Mouse (Mus musculus) cerebellum, postnatal 25 days (tissue): ENCODE measurements around the gene Klk1b3.
"Not testable (repeated sequence)": the region's sequence is repeated elsewhere in the genome, so short reads cannot be mapped to it uniquely, and the experiment has no call there.

Experiments
- DNase-seq, 2 experiments: peaks; one replicate each; pipeline ENCODE4 v3.0.0; 2021; ENCODE audit warnings: mixed read lengths in 2 of 2

Gene Klk1b3

DNA sequence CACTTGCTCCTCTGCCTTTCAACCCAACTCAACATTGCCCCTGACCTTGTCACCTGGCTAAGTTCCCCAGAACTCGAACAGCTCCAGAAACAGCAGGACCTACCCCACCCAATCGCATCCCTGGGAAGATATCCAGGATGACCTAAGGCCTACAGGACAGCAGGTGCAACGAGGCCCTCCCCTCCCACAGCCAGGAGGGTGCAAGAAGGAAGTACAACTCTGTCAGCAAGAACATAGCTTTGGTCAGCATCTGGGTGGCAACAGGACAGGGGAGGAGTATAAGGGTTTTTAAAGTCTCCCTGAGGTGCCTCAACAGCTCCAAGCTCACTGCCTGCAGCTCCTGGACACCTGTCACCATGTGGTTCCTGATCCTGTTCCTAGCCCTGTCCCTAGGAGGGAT, at the start of gene Klk1b3:
Gene Klk1b3 (plus strand): TSS at position 301 of the 400 bp plus-strand sequence.
- no peak for DNase-seq

DNA sequence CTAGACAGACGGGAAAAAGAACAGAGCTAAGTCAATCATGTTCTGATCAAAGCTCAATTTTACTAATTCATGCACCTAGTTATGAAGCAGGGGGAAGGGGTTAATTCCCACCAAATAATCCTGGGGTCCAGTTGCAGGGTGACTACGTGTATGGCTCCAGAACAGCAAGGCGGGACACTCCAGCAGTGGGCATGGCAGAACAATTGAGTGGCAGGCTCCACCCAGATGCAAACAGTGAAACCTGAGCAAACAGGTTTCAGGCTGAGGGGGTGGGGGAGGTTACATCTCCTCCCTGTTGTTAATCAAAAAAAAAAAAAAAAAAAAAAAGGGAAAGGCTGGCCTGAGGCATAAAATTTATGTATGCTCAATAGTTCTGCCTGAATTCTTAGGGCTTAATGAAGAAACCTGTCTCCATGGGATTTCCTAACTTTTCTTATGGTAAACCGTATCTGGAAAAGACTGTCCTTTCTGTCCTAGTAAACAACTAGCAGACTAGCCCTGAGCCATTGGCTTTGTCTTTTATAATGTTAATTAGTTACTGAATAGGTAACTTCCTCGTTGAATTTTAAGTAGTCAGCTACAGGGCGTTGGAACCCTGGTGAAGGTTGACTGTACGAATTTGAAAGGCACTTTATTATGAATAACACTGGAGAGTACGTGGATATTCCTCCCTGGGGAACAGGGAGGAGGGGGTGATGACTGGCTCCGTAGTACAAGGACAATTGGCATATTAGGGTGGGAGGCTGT, 18.5 kb upstream of the Klk1b3 start:
- DNase-seq: no peak

DNA sequence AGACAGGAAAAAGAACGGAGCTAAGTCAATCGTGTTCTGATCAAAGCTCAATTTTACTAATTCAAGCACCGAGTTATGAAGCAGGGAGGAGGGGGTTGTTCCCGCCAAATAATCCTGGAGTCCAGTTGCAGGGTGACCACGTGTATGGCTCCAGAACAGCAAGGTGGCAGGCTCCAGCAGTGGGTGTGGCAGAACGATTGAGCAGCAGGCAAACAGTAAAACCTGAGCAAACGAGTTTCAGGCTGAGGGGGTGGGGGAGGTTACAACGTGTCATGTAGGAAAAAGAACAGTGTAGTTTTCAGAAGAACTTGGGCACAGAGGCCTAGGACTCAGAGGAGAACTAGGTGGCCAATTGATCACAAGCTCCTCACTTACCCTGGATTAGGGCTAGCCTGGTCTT, 11.5 kb upstream of the Klk1b3 start:
- DNase-seq: not testable (repeated sequence)

DNA sequence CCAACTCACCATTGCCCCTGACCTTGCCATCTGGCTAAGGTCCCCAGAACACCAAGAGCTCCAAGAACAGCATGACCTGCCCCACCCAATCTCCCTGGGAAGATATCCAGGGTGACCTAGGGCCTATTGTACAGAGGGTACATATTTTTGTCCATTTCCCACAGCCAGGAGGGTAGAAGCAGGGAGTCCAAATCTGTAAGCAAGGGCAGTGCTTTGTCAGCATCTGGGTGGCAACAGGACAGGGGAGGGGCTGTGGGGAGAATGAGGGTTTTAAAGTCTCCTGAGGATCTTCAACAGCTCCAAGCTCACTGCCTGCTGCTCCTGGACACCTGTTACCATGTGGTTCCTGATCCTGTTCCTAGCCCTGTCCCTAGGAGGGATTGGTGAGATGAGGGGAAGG, 10.1 kb upstream of the Klk1b3 start, which contains the start of gene Klk1b24:
Gene Klk1b24 (plus strand): TSS at position 301 of the 400 bp plus-strand sequence.
- DNase-seq: not testable (repeated sequence)

DNA sequence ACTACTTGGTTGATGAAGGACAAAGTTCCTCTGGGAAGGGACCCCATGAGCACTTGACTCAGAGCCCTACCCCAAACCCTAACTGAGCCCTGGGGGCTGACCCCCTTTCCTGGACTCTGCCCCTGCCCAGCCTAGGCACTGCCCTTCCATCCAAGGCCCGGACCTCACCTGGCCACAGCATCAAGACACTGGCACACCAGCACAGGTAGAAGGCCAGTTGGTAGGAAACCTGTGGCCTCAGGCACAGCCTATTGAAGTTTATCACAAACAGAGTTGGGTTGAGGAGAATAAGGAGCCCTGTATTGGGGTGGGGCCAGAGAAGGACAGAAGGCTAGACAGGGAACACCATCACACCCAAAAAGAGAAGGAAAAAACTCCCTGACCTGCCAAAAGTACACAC, 4.5 kb upstream of the Klk1b3 start:
- not testable (repeated sequence) for DNase-seq

DNA sequence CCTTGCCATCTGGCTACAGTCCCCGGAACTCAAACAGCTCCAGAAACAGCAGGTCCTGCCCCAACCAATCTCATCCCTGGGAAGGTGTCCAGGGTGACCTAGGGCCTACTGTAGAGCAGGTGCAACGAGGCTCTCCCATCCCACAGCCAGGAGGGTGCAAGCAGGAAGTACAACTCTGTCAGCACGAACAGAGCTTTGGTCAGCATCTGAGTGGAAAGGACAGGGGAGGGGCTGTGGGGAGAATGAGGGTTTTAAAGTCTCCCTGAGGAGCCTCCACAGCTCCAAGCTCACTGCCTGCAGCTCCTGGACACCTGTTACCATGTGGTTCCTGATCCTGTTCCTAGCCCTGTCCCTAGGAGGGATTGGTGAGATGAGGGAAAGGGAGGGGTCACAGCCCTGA, 9.1 kb downstream of the Klk1b3 start, which contains the start of gene Klk1b4:
Gene Klk1b4 (plus strand): TSS at position 301 of the 400 bp plus-strand sequence.
- DNase-seq: not testable (repeated sequence)

DNA sequence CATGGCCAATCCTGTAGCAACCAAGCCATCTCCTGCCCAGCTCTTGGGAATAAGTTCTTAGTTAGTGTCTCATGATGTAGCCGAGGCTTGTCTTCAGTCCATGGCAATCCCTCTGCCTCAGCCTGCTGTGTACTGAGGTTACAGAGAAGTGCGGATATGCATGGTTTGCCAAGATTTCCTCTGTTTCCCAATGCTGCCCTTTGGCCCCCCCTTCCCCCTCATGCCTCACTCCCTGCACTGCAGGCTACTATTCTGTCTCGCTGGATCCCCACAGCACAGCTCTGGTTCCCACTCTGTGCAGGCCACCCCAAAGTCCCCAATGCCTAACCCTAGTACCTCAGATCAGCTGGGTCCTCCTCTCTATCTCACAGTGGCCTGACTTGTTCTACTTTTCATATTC, 10.3 kb downstream of the Klk1b3 start:
- DNase-seq: no peak

DNA sequence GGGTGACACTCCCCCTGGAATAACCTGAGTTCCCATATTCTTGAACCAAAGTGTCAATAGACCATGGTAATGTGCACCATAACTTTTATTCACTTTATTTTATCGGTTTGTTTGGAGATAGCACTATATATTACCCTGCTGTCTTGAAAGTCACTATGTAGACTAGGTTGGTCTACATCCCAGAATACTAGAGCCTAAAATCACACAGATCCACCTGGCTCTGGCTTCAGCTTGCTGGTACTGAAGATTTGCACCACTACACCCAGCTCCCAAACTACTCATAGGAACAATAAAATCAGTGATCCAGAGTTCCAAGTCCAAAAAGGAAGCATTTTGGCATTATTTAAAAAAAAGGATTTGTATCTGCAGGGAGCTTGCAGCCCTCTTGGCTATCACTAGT, 17.7 kb downstream of the Klk1b3 start, which contains the start of gene Klk1b5:
Gene Klk1b5 (plus strand): TSS at position 301 of the 400 bp plus-strand sequence.
- DNase-seq: no peak

DNA sequence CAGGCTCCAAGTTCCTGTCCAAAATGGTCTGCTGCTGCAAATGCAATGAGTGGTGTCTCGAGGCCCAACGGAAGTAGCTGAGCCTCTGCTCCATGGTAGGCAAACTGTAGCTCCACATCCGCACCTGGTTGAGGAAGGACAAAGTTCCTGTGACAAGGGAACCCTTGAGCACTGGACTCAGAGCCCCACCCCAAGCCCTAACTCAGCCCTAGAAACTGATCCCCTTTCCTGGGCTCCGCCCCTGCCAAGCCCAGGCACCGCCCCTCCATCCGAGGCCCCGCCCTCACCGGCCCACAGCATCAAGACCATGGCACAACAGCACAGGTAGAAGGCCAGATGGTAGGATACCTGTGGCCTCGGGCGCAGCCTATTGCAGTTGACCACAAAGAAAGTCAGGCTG, 23.6 kb downstream of the Klk1b3 start:
- not testable (repeated sequence) for DNase-seq

DNA sequence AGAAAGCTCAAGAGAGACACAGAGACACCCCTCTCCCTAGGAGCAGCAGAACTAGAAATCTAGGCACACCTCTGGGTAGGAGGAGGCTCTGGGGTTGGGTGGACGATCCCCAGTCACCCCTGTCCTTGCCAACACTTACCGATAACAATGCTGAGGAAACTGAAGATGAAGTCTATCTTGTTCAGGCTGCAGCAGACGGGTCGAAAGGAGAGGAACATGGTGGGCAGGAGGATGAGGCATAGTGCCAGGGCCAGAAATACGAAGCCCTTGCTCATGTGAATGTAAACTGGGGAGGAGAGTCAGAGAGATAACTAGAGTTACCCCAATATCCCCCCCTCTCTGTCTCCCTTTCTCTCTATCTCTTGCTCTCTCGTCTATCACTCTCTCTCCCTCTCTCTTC, 24.3 kb downstream of the Klk1b3 start:
- DNase-seq: not testable (repeated sequence)

DNA sequence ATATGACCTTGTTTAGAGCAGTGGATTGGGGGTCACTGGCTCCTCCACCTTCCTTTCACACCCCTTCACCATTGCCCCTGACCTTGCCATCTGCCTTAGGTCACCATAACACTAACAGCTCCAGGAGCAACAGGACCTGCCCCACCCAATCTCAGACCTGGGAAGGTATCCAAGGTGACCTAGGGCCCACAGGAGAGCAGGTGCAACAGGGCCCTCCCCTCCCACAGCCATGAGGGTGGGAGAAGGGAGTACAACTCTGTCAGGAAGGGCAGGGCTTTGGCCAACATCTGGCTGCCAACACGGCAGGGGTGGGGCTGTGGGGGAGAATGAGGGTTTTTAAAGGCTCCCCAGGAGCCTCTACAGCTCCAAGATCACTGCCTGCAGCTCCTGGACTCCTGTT, 27.1 kb downstream of the Klk1b3 start, which contains the start of gene Klk1:
Gene Klk1 (plus strand): TSS at position 285 of the 400 bp plus-strand sequence.
- no peak for DNase-seq

DNA sequence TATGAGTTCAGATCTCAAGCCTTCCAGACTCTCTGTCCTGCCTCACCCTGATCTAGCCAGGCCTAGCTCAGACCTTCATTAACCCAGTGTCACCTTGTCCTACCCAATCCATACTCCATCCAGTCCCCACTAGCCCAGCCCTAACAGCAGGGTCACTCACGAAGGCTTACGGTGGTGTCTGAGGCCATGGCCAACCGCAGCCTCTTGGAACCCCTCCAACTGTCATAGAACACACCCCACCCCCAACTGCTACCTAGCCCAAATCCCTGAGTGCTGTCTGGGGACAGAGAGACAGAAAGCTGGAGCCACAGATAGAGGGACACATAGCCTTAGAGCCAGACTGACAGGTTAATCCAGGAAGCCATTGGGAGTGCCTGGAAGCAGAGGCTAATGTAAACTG, 37.9 kb downstream of the Klk1b3 start, which contains the start of gene Gm36864:
Gene Gm36864 (plus strand): TSS at position 269 of the 400 bp plus-strand sequence.
- no peak for DNase-seq

DNA sequence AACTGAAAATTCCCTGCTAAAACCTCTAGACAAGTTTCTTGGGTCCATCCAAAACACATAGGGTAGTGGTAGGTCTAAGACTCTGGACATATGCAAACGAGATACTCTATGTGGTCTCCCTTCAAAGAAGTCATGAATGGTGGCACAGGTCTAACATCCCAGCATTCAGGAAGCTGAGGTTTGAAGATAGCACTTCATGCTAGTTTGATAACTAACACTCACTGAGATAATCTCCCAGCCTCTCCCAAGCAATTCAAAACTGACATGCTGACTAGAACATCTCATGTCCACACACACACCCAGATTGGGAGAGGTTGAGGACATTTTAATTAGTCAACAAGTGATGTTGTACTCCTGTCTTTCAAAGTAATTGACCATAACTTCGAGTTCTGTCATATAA, 41.9 kb downstream of the Klk1b3 start:
- no peak for DNase-seq

DNA sequence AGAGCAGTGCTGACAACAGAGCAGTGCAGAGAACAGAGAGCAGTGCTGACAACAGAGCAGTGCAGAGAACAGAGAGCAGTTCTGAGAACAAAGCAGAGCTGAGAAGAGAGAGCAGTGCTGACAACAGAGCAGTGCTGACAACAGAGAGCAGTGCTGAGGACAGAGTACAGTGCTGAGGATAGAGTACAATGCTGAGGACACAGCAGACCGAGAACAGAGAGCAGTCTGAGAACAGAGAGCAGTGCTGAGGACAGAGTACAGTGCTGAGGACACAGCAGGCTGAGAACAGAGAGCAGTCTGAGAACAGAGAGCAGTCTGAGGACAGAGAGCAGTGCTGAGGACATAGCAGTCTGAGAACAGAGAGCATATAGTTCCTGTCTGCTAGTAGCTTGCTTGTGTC, 42.7 kb downstream of the Klk1b3 start:
- DNase-seq: no peak

DNA sequence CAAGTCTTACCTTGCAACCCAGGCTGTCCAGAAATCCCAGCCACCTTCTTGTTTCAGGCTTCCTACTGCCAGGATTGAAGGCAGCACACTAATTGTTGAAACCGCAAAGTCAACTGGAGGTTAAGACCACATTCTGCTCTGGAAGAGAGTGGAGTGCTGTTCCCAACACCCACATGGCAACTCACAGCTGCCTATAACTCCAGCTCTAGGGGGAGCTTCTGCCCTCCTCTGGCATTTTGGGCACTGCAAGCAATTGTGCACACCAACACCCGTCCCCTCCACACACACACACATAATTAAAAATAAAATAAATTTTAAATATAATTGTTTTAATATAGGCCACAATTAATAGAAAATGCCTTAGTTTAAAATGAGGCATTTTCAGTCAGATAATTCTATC, 43.2 kb downstream of the Klk1b3 start:
- DNase-seq: no peak

DNA sequence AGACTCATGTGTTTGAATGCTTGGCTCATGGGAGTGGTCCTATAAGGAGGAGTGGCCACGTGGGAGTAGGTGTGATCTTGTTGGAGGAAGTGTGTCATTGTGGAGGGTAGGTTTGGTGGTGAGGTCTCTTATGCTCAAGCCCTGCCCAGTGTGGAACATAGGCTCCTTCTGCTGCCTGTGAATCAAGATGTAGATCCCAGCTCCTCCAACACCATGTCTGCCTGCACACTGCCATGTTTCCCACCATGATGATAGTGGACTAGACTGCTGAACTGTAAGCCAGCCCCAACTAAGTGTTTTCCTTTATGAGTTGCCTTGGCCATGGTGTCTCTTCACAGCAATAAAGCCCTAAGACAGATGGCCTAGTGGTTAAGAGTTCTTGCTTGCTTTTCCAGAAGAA, 46.1 kb downstream of the Klk1b3 start:
- DNase-seq: no peak

DNA sequence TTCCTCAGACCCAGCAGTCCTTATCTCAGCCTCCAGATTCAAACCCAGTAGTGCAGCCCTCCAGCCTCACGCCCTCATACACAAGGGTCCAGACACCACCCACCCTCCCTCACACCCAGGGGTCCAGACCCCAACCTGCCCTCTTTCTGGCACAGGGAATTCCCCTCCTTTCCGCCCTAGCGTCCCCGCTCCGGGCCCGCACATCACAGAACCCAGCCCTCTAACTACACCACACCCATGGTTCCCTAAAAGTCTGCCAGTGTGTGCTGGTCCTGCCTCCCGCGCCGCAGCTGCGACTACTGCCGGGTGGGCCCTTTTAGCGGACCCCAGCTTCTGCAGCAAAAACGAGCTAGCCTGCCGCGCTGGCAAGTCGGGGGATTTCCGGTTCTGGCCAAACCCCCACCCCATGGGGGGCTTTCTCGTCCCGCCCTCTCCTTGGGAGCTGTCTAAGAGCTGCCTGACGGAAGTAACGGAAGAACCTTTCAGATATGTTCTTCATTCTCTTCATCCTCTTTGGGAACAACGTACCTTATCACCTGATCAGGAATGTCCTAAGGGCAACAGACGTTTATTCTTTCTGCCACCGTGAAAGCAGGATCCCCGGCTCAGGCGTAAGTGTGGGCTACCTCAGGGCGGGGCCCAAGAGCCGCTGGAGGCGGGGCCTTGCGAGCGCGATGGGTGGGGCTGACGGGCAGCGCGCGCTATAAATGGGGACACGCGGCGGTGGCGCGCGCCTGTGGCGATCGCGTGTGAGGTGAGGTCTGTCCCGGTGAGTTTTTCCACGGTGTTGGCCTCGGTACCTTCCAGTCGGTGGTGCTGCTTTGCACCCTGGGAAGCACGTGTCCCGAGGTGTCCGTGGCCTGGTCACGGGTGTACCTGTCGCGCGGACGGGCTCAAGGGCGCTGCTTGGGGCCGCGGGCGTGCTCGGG, 48.3 kb downstream of the Klk1b3 start, which contains the start of the genes 1700028J19Rik and 2410002F23Rik:
Gene 1700028J19Rik (minus strand): TSS at position 641 of the 929 bp plus-strand sequence.
Gene 2410002F23Rik (plus strand): TSS at position 668 of the 929 bp plus-strand sequence.
- peak; percentile 94 to 95 for DNase-seq

DNA sequence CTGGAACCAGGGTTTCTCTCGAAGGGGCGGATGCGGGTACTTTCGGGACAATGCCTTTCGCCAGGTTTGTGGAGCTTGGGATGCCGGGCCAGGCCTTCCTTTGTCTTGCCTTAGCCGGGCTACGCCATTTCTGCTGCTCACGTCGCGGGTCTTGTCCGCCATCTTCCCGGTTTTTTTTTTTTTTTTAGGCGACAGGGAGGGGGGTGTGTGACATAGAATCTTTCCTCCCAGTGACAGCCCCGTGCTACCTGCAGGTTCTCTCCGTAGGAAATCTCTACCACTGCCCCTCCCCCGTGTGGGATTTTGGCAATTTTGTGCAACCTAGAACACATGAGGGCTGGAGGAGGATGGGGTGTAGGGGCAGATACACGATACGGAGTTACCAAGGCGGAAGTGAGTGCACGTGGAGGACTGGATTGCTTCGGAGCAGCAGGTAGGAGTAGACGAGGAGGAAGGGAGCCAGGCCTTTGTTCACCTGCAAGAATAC, 49.0 kb downstream of the Klk1b3 start:
- DNase-seq: no peak

DNA sequence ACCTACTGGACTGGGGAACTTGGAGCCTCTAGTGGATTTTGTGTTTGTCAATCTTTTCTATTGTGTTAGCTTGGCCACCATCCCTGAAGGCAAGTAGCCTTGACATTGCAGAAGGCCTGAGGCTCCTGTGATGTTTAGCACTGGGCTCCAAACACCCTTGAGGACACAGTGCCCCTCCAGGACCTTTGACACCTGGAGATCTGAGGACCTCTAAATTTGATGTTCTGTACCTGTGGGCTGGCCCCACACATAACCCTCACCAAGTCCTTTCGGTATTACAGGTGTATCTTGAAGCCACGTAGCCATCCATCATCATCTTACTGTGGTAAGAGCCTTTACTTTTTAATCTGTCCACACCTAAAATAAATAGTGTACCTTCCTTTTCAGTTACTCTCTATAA, 50.0 kb downstream of the Klk1b3 start:
- no peak for DNase-seq

DNA sequence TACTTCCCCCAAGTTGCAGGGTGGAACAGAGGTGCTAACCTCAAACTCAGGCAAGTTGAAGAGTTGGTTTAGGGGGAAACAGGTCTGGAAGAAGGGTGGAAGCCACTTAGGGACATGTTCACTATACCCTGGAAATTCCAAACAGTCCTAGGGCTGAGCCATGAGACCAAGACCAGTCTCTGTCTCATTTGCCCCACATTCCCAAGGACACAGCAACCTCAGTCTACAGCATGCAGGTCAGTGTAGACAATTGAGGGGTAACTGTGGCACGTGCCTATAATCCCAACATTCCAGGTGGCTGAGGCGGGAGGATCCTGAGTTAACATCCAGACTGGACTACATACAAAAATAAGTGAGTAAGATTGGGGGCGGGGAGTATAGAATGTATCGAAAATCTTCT, 51.3 kb downstream of the Klk1b3 start:
- no peak for DNase-seq

DNA sequence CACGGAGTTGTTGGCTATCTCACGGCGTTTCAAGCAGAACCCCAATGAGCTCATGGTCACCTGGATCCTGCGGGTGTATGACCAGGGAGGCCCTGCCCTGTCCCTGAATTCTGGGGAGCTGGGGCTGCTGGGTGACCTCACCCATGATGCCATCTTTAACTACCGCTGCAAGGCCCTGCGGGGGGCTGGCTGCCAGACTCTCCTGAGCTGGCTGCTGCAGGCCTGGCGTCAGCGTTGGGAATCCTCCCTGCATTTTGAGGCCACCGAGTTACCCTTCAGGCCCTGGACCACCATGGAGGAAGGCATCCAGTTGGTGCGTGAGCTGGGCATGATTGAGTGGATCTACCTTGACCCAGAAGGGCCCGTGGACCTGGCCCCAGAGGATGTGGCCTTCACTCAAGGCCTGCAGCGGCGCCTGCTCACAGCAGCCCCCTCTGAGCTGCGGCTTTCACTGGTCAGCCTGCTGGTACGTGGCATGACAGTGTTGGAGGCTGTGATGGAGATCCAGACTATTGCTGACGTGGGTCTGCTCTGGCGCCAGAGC, 52.8 kb downstream of the Klk1b3 start:
- DNase-seq: not testable (repeated sequence)
